Mouse (Mus musculus): ENCODE results near the gene Kcnk3. TPM values are rescaled to one million over a fixed set of nuclear protein-coding genes. Genes with fewer than 3 reads are reported as not detected.

The Kcnk3 gene
- polyA plus RNA-seq, 1 experiment = 0.95 TPM

GRCm38 (mm10) chr5:30613242-30613641, 25.3 kb downstream of the Kcnk3 start:
- H3K27me3 ChIP-seq (ENCODE audit: control insufficient read depth, insufficient read depth, low read length) = no peaks in the 10 kb centered on the region
- TF ChIP-seq POLR2A (IDR thresholded peaks at IDR 0.05; ENCODE audit: control insufficient read depth, low read depth, low read length) (no peak), CTCF (IDR thresholded peaks at IDR 0.05; ENCODE audit: control insufficient read depth, insufficient read depth, insufficient replicate concordance, low read depth, low read length) (no peak)
- H3K27ac ChIP-seq (ENCODE audit: control insufficient read depth, insufficient read depth, low read depth, low read length) = no peak overlapping the region
- no peaks in the 10 kb centered on the region; the same call in 1 of the 2 replicates for H3K4me1 ChIP-seq (ENCODE audit: control insufficient read depth, insufficient read depth, low read length)
- H3K4me3 ChIP-seq (ENCODE audit: control insufficient read depth, low read depth, low read length) = no peak overlapping the region
- no peaks in the 10 kb centered on the region for H3K36me3 ChIP-seq (ENCODE audit: control insufficient read depth, insufficient read depth, low read length)

DNA sequence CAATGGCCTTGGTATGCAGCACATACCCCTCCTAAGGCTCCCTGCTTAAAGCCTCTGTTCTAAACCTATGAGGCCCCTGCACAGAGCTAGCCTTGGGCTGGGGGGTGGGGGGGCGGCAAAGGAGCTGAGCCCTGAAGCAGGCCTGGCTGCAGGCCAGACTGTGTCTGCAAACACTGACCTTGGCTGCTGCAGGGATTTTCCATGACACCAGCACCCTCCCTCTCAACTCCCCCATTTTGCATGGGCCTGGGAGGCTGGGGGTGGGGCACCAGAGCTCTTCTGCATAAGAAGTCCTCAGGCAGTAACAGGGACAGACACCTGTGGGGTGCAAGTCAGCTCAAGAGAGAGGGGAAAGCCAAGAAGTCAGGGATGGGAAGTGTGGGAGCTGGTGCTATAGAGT, 26.3 kb downstream of the Kcnk3 start:
- no peaks in the 10 kb centered on the region for H3K36me3 ChIP-seq (ENCODE audit: control insufficient read depth, insufficient read depth, low read length)
- H3K27ac ChIP-seq (ENCODE audit: control insufficient read depth, insufficient read depth, low read depth, low read length) = no peak overlapping the region
- TF ChIP-seq CTCF (IDR thresholded peaks at IDR 0.05; ENCODE audit: control insufficient read depth, insufficient read depth, insufficient replicate concordance, low read depth, low read length) = no peak
- TF ChIP-seq POLR2A (IDR thresholded peaks at IDR 0.05; ENCODE audit: control insufficient read depth, low read depth, low read length) = no peak
- H3K4me1 ChIP-seq (ENCODE audit: control insufficient read depth, insufficient read depth, low read length) = no peaks in the 10 kb centered on the region; the same call in 1 of the 2 replicates
- no peaks in the 10 kb centered on the region for H3K27me3 ChIP-seq (ENCODE audit: control insufficient read depth, insufficient read depth, low read length)
- H3K4me3 ChIP-seq (ENCODE audit: control insufficient read depth, low read depth, low read length) = no peak overlapping the region

GRCm38 (mm10) chr5:30615416-30615815, 27.4 kb downstream of the Kcnk3 start:
- no peaks in the 10 kb centered on the region for H3K27me3 ChIP-seq (ENCODE audit: control insufficient read depth, insufficient read depth, low read length)
- H3K36me3 ChIP-seq (ENCODE audit: control insufficient read depth, insufficient read depth, low read length) = no peaks in the 10 kb centered on the region
- no peak overlapping the region for H3K4me3 ChIP-seq (ENCODE audit: control insufficient read depth, low read depth, low read length)
- no peak overlapping the region for H3K27ac ChIP-seq (ENCODE audit: control insufficient read depth, insufficient read depth, low read depth, low read length)
- TF ChIP-seq CTCF (IDR thresholded peaks at IDR 0.05; ENCODE audit: control insufficient read depth, insufficient read depth, insufficient replicate concordance, low read depth, low read length) (no peak), POLR2A (IDR thresholded peaks at IDR 0.05; ENCODE audit: control insufficient read depth, low read depth, low read length) (no peak)
- no peaks in the 10 kb centered on the region; the same call in 1 of the 2 replicates for H3K4me1 ChIP-seq (ENCODE audit: control insufficient read depth, insufficient read depth, low read length)

GRCm38 (mm10) chr5:30615819-30616218, 27.8 kb downstream of the Kcnk3 start:
- H3K27me3 ChIP-seq (ENCODE audit: control insufficient read depth, insufficient read depth, low read length) = no peaks in the 10 kb centered on the region
- no peaks in the 10 kb centered on the region for H3K36me3 ChIP-seq (ENCODE audit: control insufficient read depth, insufficient read depth, low read length)
- H3K4me3 ChIP-seq (ENCODE audit: control insufficient read depth, low read depth, low read length) = no peak overlapping the region
- no peak overlapping the region for H3K27ac ChIP-seq (ENCODE audit: control insufficient read depth, insufficient read depth, low read depth, low read length)
- TF ChIP-seq POLR2A (IDR thresholded peaks at IDR 0.05; ENCODE audit: control insufficient read depth, low read depth, low read length) (no peak), CTCF (IDR thresholded peaks at IDR 0.05; ENCODE audit: control insufficient read depth, insufficient read depth, insufficient replicate concordance, low read depth, low read length) (no peak)
- H3K4me1 ChIP-seq (ENCODE audit: control insufficient read depth, insufficient read depth, low read length) = no peaks in the 10 kb centered on the region; the same call in 1 of the 2 replicates

- Histone ChIP-seq H3K36me3 (ENCODE audit: control insufficient read depth, insufficient read depth, low read length) (no peaks in the 10 kb centered on the region), H3K27me3 (ENCODE audit: control insufficient read depth, insufficient read depth, low read length) (no peaks in the 10 kb centered on the region), H3K4me1 (ENCODE audit: control insufficient read depth, insufficient read depth, low read length) (peaks cover under 1% of the 10 kb centered on the region; the same call in 1 of the 2 replicates), H3K27ac (ENCODE audit: control insufficient read depth, insufficient read depth, low read depth, low read length) (no peak overlapping the region), H3K4me3 (ENCODE audit: control insufficient read depth, low read depth, low read length) (no peak overlapping the region)
- TF ChIP-seq POLR2A (IDR thresholded peaks at IDR 0.05; ENCODE audit: control insufficient read depth, low read depth, low read length) (no peak), CTCF (IDR thresholded peaks at IDR 0.05; ENCODE audit: control insufficient read depth, insufficient read depth, insufficient replicate concordance, low read depth, low read length) (no peak)
Measured at GRCm38 (mm10) chr5:30616644-30617043, 28.7 kb downstream of the Kcnk3 start.

GRCm38 (mm10) chr5:30617357-30617756, 29.4 kb downstream of the Kcnk3 start:
- TF ChIP-seq POLR2A (IDR thresholded peaks at IDR 0.05; ENCODE audit: control insufficient read depth, low read depth, low read length) (no peak), CTCF (IDR thresholded peaks at IDR 0.05; ENCODE audit: control insufficient read depth, insufficient read depth, insufficient replicate concordance, low read depth, low read length) (no peak)

GRCm38 (mm10) chr5:30617851-30618250, 29.9 kb downstream of the Kcnk3 start:
- Histone ChIP-seq H3K4me1 (ENCODE audit: control insufficient read depth, insufficient read depth, low read length) (peaks cover 6% of the 10 kb centered on the region), H3K27ac (ENCODE audit: control insufficient read depth, insufficient read depth, low read depth, low read length) (no peak overlapping the region), H3K27me3 (ENCODE audit: control insufficient read depth, insufficient read depth, low read length) (no peaks in the 10 kb centered on the region), H3K4me3 (ENCODE audit: control insufficient read depth, low read depth, low read length) (no peak overlapping the region), H3K36me3 (ENCODE audit: control insufficient read depth, insufficient read depth, low read length) (no peaks in the 10 kb centered on the region)
- TF ChIP-seq POLR2A (IDR thresholded peaks at IDR 0.05; ENCODE audit: control insufficient read depth, low read depth, low read length) (no peak), CTCF (IDR thresholded peaks at IDR 0.05; ENCODE audit: control insufficient read depth, insufficient read depth, insufficient replicate concordance, low read depth, low read length) (no peak)

More at GRCm38 (mm10) chr5:30617357-30617756, 29.4 kb downstream of the Kcnk3 start:
- Histone ChIP-seq H3K36me3 (ENCODE audit: control insufficient read depth, insufficient read depth, low read length) (no peaks in the 10 kb centered on the region), H3K27me3 (ENCODE audit: control insufficient read depth, insufficient read depth, low read length) (no peaks in the 10 kb centered on the region), H3K4me3 (ENCODE audit: control insufficient read depth, low read depth, low read length) (no peak overlapping the region), H3K4me1 (ENCODE audit: control insufficient read depth, insufficient read depth, low read length) (peaks cover 6% of the 10 kb centered on the region), H3K27ac (ENCODE audit: control insufficient read depth, insufficient read depth, low read depth, low read length) (no peak overlapping the region)
